Mouse (Mus musculus) right cerebral cortex, adult 2 months (tissue): ENCODE results near the gene Gm3106.
"Not testable (repeated sequence)": the region's sequence is repeated elsewhere in the genome, so short reads cannot be mapped to it uniquely, and the experiment has no call there.

Experiments used
- DNase-seq, 2 experiments: peaks; one replicate each; pipeline ENCODE4 v3.0.0; 2021 to 2022; ENCODE audit warnings: low spot score in 2 of 2

Gm3106 gene

DNA sequence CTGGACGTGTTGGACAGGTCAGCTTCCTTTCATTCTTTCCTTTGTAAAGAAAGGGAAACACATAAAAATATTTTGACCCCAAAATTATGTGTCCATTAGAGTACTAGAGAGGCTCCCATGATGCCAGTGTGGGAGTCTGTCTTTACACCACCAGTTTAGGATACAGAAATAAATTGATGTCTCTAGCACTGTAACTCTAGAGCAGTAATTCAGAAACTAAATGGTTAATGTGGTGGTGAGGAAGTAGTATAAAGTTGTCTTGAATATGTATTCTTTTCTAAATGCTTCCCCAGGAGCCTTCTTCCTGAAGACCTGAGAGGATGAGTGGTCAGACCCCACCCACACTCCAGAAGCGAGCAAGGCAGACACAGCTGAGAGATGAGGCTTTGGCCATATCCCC is at the start of gene Gm3106:
Gm3106 (plus strand) TSS at position 301 of the 400 bp plus-strand sequence.
- DNase-seq = not testable (repeated sequence)
